Mouse (Mus musculus) megakaryocyte, embryonic 14.5 days (primary cell): ENCODE data around the gene Tmed6.

ENCODE experiments used
- FLI1 ChIP-seq: IDR thresholded peaks from 2 replicates; pipeline ENCODE4 v1.6.1; 2012; ENCODE audit warnings: low read length, inconsistent platforms, mixed read lengths
- GATA1 ChIP-seq: IDR thresholded peaks from 3 replicates; pipeline ENCODE4 v1.6.1; 2012; ENCODE audit warnings: mixed read lengths, low read length, inconsistent platforms, borderline replicate concordance

DNA sequence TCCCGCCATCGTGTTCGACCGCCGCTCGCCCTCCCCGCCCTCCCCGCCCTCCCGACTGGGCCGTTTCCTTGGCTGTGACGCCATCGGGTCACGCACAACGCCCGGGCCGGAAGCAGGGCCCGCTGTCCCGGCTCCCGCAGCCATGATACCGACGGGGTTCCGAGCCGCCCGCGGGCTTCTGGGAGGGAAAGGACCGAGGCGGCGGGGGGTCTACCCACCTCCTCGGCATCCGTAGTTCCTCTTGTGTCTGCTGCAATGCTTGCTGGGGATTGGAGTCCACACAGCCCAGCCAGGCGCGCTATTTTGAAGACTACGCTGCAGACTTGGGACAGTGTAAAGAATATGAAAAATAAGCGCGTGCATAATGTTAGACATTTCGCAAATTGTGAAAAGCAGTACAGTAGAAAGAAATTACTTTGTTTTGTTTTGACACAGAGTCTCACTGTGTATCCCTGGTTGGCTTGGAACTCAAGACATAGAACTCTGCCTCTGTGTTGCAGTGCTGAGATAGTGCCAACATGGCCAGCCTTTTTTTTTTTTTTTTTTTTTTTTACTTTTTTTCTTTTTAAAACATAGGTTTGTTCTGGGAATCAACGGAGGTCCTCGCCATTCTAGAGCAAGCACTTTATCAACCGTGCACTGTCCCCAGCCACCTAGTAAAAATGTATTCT lies 31.1 kb upstream of the Tmed6 start, which contains the start of gene Terf2:
- TF ChIP-seq GATA1 (no peak), FLI1 (no peak)
